Mouse (Mus musculus) G1E-ER4 (cell line): ENCODE data around the gene Ube2s. TPM values are rescaled to one million over a fixed set of nuclear protein-coding genes. Genes with fewer than 3 reads are reported as not detected.

Experiments used
- GATA1 ChIP-seq: IDR thresholded peaks from one replicate; pipeline ENCODE4 v1.8.0; 2012; ENCODE audit warnings: low read length, inconsistent platforms
- polyA plus RNA-seq: library from polyadenylated mRNA; stranded (reverse); fragments of >175 nt; gene quantifications from 2 replicates; pipeline ENCODE4 v1.2.3, GENCODE M21; 2012

The Ube2s gene
- polyA plus RNA-seq, 1 experiment, result 528 TPM

DNA sequence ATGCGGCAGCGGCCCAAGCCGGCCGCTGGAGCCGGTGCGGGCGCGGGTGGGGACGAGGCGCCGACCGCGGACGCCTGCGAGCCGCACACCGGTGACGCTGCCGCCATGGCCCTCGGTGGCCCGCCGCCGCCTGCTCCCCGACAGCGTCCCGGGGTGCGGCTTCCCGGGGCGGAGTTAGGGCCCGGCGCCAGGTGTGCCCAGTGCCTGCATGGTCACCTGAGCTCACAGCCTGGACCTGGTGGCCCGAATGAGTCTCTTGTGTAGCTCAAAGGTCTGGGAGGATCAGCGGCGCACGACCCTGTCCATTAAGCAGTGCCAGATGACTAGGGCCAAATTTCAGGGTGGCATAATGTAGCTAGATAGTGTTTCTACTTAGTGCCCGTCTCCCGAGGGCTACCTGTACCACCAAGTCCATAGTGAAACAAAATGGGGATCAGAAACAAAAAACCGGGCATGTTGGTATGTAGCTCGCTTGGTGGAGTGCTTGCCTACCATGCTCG is 22.9 kb downstream of the Ube2s start, which contains the start of gene Tmem238:
Tmem238 (minus strand) TSS at position 221 of the 500 bp plus-strand sequence.
- TF ChIP-seq GATA1, result no peak

DNA sequence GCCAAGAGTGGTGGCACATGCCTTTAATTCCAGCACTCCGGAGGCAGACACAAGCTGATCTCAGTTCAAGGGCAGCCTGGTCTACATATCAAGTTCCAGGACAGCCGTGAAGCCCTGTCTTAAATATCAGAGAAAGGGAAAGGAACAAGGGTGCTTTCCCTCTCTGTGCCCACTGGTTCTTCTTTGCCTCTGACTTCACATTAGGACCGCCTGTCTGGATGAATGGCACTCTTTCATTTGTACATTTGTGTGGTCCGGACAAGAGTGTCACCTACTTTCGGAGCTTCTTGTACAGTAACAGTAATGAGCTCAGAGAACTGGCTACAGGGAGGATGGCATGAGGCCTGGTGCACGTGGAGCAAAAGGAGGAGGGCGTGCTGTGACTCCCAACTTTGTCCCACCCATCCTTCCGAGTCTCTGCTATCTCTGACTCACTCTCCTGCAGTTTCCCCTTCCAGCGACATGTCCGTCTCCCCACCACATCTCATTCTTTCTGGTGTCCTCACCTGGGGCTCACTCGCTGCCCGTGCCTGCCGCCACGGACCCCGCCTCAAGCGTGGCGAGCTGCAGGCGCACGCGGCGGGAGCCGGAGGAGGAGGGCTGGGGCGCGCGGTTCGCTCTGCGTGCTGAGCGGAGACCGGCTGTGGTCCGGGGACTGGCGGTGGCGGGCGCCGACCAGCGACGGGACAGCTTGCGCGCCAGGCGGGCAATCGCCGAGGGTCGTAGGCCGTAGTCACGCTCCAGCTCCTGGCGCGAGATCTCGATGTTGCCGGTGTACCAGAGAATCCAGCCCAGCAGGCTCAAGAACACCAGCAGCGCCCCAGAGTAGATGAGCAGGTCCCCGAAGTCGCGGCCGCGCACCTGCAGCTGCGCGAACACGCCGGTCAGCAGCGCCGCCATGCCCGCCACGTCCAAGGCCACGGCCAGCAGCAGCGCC is 23.6 kb downstream of the Ube2s start:
- no peak for TF ChIP-seq GATA1

DNA sequence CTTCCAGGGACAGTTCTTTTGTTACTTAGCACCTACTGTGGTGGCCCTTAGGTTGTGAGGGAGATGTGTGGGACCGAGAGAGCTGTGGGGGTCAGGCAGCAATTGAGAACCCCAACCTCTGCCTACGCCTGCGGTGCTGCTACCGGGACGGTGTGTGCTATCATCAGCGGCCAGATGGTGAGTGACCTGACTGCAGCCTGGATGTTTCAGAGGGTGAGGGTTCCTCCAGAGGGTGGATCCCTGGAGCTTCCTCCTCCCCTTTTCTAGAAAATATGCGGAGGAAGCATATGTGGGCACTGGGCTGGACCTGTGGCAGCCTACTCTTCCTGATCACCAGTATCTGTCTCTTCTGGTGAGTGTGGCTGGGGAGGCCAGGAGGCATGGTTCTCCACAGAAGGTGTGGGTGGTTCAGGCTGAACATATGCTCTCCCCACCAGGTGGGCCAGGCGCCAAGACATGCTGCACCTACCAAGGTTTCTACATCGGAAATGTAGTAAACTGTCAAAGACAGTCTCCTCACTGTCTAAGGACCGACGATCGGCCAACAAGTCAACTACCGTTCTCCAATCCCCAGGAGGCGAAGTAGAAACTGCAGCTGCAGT is 28.6 kb downstream of the Ube2s start:
- TF ChIP-seq GATA1, result no peak

DNA sequence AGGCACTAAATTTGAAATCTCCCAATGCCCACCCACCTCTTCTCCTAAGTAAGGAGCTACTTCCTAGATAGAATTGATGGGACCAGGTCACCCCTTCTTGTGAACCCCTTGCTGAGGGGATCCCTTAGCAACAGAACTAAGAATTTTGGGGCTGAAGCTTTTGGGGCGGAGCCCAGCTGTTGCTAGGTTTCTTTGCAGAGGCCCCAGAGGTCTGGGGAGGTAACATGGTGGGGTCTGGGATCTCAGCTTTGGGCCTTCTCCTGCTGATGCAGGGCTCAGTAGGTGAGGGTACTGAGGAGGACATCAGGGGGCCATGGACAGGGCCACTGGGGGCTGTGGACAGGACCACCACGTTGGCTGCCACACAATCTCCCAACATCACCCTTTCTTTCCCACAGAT is 29.6 kb downstream of the Ube2s start, which contains the start of the genes Il11 and Tmem190:
Il11 (minus strand) TSS at position 101 of the 400 bp plus-strand sequence.
Tmem190 (plus strand) TSS at position 179 of the 400 bp plus-strand sequence.
- TF ChIP-seq GATA1, result no peak

DNA sequence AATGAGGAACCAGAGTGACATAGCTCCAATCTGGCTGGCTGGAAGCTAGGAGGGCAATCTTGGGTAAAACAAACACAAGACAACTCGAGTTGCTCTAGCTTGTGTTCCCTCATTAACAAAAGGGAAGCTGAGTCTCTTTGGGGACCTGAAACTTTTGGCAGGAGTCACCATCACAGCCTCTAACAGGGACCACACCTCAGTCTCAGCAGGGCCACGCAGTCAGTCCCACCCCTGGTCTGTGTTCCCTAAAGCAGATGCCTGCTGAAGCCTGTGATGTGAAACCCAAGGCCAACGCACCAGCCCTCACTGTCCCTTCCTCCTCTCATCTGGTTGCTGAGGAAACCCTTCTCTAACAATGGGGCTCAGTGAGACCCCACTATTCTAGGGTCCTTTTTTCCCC is 30.3 kb downstream of the Ube2s start:
- no peak for TF ChIP-seq GATA1

DNA sequence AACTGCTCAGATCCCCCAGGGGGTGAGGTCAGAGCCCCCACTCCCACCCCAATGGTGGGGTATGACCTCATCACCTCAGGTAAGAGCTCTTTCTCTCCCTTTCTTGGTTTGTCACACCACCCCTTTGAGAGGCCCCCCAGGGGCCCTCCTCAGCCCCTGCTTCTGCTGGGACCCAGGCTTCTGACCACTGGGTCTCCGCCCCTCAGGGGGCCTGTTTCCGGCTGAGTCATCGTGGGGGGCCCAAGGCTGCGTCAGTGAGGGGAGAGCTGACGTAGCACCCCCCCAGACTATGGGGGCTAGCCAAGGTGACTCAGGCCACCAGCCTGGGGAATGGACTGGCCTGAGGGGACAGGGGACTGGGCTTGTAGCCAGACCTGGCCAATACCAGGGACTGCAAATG is 32.5 kb downstream of the Ube2s start:
- TF ChIP-seq GATA1, result no peak

DNA sequence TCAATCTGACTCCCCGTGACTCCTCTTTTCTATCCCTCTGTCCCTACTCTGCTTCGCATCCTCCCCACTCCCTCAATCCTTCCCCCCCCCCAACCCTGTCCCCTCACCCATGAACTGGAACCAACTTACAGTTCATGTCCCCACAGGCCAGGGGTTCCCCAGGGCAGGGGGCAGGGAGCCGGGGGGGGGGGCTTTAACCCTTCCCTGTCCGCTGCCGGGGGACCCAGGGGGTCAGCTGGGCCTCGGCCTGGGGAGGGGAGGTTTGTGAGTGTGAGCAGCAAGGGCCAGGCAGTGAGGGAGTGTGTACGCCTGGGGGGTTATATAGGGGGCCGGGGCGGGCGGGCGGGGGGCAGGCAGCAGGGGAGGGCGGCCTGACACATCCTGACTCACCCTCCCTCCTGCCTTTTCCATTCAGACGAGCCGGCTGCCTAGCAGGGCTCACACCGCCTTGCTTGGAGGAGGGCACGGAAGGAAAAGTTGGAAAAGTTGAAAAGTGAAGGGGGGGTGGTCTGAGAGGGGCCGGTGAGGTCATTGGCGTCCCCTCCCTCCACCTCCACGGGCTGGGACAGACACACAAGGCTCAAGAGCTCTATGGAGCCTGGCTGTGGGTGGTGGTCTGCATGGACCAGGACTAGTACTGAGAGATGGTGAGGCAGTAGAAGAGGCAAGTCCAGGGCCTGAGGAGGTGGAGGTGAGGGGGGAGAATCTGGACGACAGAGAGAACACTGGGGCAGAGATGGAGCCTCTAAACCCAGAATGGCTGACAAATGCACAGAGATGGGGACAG is 34.3 kb downstream of the Ube2s start:
- no peak for TF ChIP-seq GATA1

DNA sequence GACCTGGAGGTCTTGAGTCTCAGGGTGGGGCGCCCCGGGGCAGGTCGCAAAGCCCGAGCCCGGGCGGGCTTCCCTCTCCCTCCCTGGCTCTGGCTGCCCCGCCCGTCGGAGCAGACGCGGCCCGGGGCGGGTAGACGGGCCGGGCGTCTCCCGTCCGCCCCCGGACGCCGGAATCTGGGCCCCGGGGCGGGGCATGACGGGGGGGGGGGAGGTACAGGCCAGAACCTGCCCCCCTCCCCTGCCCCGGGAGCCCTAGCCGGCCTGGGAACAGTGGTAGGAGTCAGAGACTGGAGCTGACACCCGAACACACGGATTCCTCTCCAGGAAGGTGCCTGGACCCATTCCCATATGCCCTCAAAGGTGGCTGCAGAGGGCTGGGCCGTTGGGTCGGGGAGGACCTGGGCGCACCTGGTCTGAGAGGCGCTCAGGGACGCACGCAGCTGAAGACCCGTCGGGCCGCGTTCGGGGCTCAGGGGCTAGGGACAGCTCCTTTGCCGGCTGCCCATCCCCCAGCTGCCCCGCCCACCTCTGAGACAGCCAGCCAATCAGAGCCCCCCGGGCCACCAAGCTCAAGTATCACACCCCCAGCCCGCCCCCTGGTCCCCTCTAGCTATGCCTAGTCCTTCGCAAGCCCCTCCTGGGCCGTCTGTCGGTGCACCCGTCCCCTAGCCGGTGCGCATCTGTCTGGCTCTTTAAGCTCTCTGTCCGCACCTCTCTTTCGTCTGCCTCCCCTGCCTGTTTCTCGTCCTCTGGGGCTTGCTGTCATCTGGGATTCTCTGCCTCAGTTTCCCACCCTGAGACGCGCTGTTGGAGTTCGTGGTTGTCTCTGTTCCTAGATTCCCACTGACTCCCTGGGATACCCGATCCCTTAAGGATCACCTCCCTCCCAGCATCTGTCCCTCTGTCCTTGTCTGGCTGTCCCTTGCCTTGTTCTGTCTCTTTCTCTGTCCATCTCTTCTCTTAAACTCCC is 35.2 kb downstream of the Ube2s start:
- TF ChIP-seq GATA1, result no peak

DNA sequence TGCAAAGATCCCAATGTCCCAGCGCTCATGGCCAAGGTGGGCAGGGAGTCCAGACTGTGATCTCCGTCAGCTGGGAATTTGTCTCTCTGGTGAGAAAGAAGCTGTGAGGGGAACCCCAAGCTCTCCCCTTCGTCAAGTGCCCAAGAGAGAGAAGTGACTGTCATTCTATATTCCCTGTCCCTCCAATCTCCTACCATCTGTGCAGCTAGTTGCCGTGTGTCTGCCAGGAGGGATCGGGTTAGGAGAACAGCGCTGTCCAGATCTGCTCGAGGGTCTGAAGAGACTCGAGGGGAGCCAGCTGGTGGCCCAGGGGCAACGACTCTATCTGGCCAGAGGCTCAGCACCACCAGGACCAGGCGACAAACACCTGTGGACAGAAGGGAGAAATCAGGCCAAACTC is 36.3 kb downstream of the Ube2s start:
- no peak for TF ChIP-seq GATA1

DNA sequence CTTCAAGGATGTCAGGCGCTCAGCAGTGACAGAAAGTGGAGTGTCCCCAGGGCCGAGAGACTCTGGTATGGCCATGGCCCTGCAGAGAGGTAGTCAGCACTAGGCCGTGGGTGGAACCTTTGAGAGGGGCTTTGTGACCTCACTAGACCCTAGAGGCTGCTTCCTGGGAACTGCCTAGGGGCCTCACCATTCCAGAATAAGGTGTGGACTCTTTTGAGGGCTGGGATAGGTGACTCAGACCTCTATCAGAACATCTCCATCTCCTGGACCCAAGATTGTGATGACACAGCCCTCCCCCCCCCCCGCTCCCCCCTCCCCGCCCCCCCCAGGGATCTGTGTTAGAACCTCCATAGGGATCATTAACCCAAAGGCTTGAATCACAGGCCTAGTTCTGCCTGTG is 41.2 kb downstream of the Ube2s start, which contains the start of gene Fam71e2:
Fam71e2 (minus strand) TSS at position 101 of the 400 bp plus-strand sequence.
- no peak for TF ChIP-seq GATA1

DNA sequence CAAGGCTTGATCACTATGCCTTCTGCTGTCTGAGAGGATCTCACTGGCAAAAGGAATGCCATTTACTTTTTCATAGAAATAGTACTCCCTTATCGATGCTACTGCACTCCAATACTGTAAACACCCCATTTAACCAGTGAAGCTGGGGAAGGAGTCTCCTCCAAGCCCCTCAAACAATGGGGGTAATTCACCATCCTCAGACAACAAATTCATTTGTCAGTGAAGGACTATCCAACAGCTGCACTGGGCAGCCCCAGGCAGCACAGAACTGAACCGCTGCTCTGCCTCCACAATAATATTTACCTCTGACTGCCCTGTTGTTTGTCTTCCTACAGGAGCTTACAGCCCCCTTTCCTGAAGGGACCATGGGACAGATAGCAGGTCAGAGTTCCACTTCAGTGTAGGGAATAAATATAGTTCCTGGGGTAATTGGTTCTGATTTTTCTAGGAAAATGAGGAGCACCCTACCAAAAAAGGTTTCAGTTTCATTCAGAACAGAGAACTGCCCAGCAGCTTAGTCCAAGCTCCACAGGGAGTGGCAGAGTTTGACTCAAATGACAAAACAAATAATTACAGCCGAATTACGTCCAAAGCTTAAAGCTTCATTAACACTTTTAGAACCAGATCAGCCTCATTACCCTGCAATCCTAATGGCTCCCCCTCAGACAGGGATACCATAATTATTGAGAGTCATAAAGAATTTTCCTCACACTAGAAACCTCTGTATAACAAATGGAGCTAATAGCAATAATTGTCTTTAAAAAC is 47.3 kb downstream of the Ube2s start:
- TF ChIP-seq GATA1, result no peak

DNA sequence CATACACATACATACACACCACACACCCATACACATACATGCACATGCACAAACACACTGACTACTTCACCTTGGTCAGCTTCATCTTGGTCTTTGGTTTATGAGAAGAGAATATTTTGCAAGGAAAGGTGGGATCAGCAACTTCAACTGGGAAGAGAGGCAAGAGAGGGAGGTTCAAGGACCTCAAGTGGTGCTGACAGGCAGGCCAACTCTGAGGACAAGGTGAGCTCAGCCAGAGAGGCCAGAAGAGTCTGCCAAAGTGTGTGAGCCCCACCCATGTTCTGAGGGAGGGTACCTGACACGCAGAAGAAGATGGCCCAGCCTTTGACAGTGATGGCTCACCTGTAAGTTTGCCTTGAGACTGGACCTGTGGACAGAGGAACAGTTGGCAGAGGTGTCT is 52.7 kb downstream of the Ube2s start:
- no peak for TF ChIP-seq GATA1

DNA sequence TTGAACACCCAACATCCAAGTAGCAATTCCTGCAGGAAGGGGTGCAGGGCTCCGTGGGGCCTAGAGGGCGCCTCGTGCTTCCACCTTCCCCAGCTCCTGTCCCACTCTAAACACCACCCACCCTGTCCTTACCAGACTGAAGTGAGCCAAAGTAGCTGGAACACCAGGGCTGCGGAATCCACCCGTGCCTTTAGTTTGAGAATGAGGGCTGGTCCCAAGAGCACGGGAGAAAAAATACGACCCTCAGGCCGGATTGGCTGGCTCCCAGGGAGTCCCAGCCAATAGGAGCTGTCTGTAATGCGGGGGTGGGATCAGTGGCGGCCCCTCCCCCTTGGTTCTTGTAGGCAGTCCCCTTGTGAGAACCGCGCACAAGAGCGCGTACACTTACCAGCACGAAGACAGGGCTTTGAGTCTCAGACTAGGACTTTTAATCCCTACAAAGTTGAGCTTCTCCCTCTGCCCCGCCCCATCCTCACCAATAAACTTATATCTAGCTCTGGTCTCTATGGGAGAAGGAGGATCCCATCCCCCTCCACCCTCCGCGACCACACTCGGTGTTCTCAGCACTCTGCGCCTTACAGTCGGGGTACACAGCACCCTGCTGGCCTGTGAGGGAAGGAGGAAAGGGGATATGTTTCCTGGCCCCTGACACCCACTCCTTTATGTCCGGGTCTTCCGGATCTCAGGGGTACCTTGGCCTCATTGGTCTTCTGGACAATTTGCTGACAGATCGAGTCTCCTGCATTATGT is 59.4 kb downstream of the Ube2s start, which contains the start of gene Cox6b2:
Cox6b2 (minus strand) TSS at position 274 of the 750 bp plus-strand sequence.
- no peak for TF ChIP-seq GATA1
